Mouse (Mus musculus): ENCODE data around the gene Herc6. TPM values are rescaled to one million over a fixed set of nuclear protein-coding genes. Genes with fewer than 3 reads are reported as not detected.
"Not testable (repeated sequence)": the region's sequence is repeated elsewhere in the genome, so short reads cannot be mapped to it uniquely, and the experiment has no call there.

The Herc6 gene
- polyA plus RNA-seq, 1 experiment from 2014 or later, result 3.8 TPM

- Histone ChIP-seq H3K4me1 (no peaks in the 10 kb centered on the region), H3K27ac (no peak overlapping the region), H3K36me3 (no peaks in the 10 kb centered on the region), H3K4me2 (no peak overlapping the region), H3K9ac (no peak overlapping the region), H3K9me3 (replicated peaks) (no peaks in the 10 kb centered on the region), H3K27me3 (no peaks in the 10 kb centered on the region), H3K4me3 (replicated peaks) (no peak overlapping the region)
- 79% methylated on average over 1 of the region's 1 CpGs for WGBS
- ATAC-seq (replicated peaks; ENCODE audit: low FRiP score), result no peak
Measured at GRCm38 (mm10) chr6:57541737-57542335, 39.0 kb upstream of the Herc6 start.

- H3K4me1 ChIP-seq; H3K27me3 ChIP-seq; H3K9me3 ChIP-seq (replicated peaks); ATAC-seq (replicated peaks; ENCODE audit: low FRiP score); H3K4me2 ChIP-seq; H3K9ac ChIP-seq; H3K4me3 ChIP-seq (replicated peaks); H3K36me3 ChIP-seq; H3K27ac ChIP-seq: not testable (repeated sequence)
Measured at GRCm38 (mm10) chr6:57543591-57543990, 37.2 kb upstream of the Herc6 start.

GRCm38 (mm10) chr6:57544866-57545265 lies 35.9 kb upstream of the Herc6 start:
- Histone ChIP-seq H3K4me1 (no peaks in the 10 kb centered on the region), H3K27ac (no peak overlapping the region), H3K9ac (no peak overlapping the region), H3K4me2 (no peak overlapping the region), H3K36me3 (no peaks in the 10 kb centered on the region), H3K9me3 (replicated peaks) (no peaks in the 10 kb centered on the region), H3K27me3 (no peaks in the 10 kb centered on the region), H3K4me3 (replicated peaks) (no peak overlapping the region)
- 73% methylated on average over 2 of the region's 2 CpGs for WGBS
- ATAC-seq (replicated peaks; ENCODE audit: low FRiP score), result no peak; the same call in 1 of the 2 replicates

- 73% methylated on average over 3 of the region's 3 CpGs for WGBS
- Histone ChIP-seq H3K27ac (no peak overlapping the region), H3K9me3 (replicated peaks) (no peaks in the 10 kb centered on the region), H3K36me3 (no peaks in the 10 kb centered on the region), H3K9ac (no peak overlapping the region), H3K4me1 (no peaks in the 10 kb centered on the region), H3K4me2 (no peak overlapping the region), H3K4me3 (replicated peaks) (no peak overlapping the region), H3K27me3 (no peaks in the 10 kb centered on the region)
- ATAC-seq (replicated peaks; ENCODE audit: low FRiP score), result no peak
Measured at GRCm38 (mm10) chr6:57551211-57551796, 29.5 kb upstream of the Herc6 start.

GRCm38 (mm10) chr6:57557796-57558317 lies 22.9 kb upstream of the Herc6 start:
- H3K4me2 ChIP-seq, result no peak overlapping the region
- H3K9me3 ChIP-seq (replicated peaks), result no peaks in the 10 kb centered on the region
- no peak overlapping the region for H3K27ac ChIP-seq
- H3K27me3 ChIP-seq, result no peaks in the 10 kb centered on the region
- no peak for ATAC-seq (replicated peaks; ENCODE audit: low FRiP score)
- no peaks in the 10 kb centered on the region for H3K36me3 ChIP-seq
- H3K4me3 ChIP-seq (replicated peaks), result no peak overlapping the region
- H3K4me1 ChIP-seq, result no peaks in the 10 kb centered on the region
- no peak overlapping the region for H3K9ac ChIP-seq
- WGBS, result 72% methylated on average over 4 of the region's 4 CpGs

GRCm38 (mm10) chr6:57563454-57563853 lies 17.3 kb upstream of the Herc6 start:
- H3K27ac ChIP-seq, result no peak overlapping the region
- H3K27me3 ChIP-seq, result no peaks in the 10 kb centered on the region
- no peak overlapping the region for H3K4me2 ChIP-seq
- no peak overlapping the region for H3K4me3 ChIP-seq (replicated peaks)
- H3K9ac ChIP-seq, result no peak overlapping the region
- 96% methylated on average over 1 of the region's 1 CpGs for WGBS
- H3K36me3 ChIP-seq, result no peaks in the 10 kb centered on the region
- H3K9me3 ChIP-seq (replicated peaks), result no peaks in the 10 kb centered on the region
- no peaks in the 10 kb centered on the region for H3K4me1 ChIP-seq
- no peak for ATAC-seq (replicated peaks; ENCODE audit: low FRiP score)

- Histone ChIP-seq H3K27ac (no peak overlapping the region), H3K9me3 (replicated peaks) (no peaks in the 10 kb centered on the region), H3K27me3 (no peaks in the 10 kb centered on the region), H3K36me3 (no peaks in the 10 kb centered on the region), H3K4me1 (no peaks in the 10 kb centered on the region), H3K4me3 (replicated peaks) (no peak overlapping the region), H3K4me2 (no peak overlapping the region), H3K9ac (no peak overlapping the region)
- ATAC-seq (replicated peaks; ENCODE audit: low FRiP score), result no peak
- 92% methylated on average over 7 of the region's 7 CpGs for WGBS
Measured at GRCm38 (mm10) chr6:57565452-57565851, 15.3 kb upstream of the Herc6 start.

GRCm38 (mm10) chr6:57567630-57568029 lies 13.2 kb upstream of the Herc6 start:
- no peak overlapping the region for H3K4me3 ChIP-seq (replicated peaks)
- no peaks in the 10 kb centered on the region for H3K36me3 ChIP-seq
- no peaks in the 10 kb centered on the region for H3K4me1 ChIP-seq
- H3K9me3 ChIP-seq (replicated peaks), result no peaks in the 10 kb centered on the region
- no peak for ATAC-seq (replicated peaks; ENCODE audit: low FRiP score)
- no peak overlapping the region for H3K27ac ChIP-seq
- H3K9ac ChIP-seq, result no peak overlapping the region
- no peaks in the 10 kb centered on the region for H3K27me3 ChIP-seq
- no peak overlapping the region for H3K4me2 ChIP-seq
- WGBS, result 90% methylated on average over 2 of the region's 2 CpGs

GRCm38 (mm10) chr6:57570170-57570974 lies 10.4 kb upstream of the Herc6 start:
- Histone ChIP-seq H3K27me3 (no peaks in the 10 kb centered on the region), H3K9ac (no peak overlapping the region), H3K4me2 (no peak overlapping the region), H3K9me3 (replicated peaks) (no peaks in the 10 kb centered on the region), H3K36me3 (no peaks in the 10 kb centered on the region), H3K4me1 (no peaks in the 10 kb centered on the region), H3K4me3 (replicated peaks) (no peak overlapping the region), H3K27ac (no peak overlapping the region)
- ATAC-seq (replicated peaks; ENCODE audit: low FRiP score), result peak; percentile 66; the same call in 1 of the 2 replicates
- 15% methylated on average over 6 of the region's 6 CpGs for WGBS

GRCm38 (mm10) chr6:57571587-57571986 lies 9.2 kb upstream of the Herc6 start:
- Histone ChIP-seq H3K27ac (no peak overlapping the region), H3K36me3 (no peaks in the 10 kb centered on the region), H3K4me3 (replicated peaks) (no peak overlapping the region), H3K9me3 (replicated peaks) (no peaks in the 10 kb centered on the region), H3K27me3 (no peaks in the 10 kb centered on the region), H3K9ac (no peak overlapping the region), H3K4me2 (no peak overlapping the region), H3K4me1 (no peaks in the 10 kb centered on the region)
- no peak for ATAC-seq (replicated peaks; ENCODE audit: low FRiP score)

- ATAC-seq (replicated peaks; ENCODE audit: low FRiP score), result no peak
- peak overlapping the region; percentile 60 for H3K4me3 ChIP-seq (replicated peaks)
- H3K36me3 ChIP-seq, result no peaks in the 10 kb centered on the region
- H3K9ac ChIP-seq, result peak overlapping the region; percentile 65; the same call in 1 of the 2 replicates
- H3K9me3 ChIP-seq (replicated peaks), result no peaks in the 10 kb centered on the region
- H3K4me2 ChIP-seq, result peak overlapping the region; percentile 89
- H3K27ac ChIP-seq, result 0 out of 2 replicates have a peak overlapping the region, but pooled peaks have one; percentile 77
- no peaks in the 10 kb centered on the region for H3K27me3 ChIP-seq
- 0 out of 2 replicates have a peak, but pooled peaks cover 5% of the 10 kb centered on the region for H3K4me1 ChIP-seq
- WGBS, result 78% methylated on average over 12 of the region's 12 CpGs
Measured at GRCm38 (mm10) chr6:57581595-57581994, 795 bp downstream of the Herc6 start.

- no peak overlapping the region for H3K4me2 ChIP-seq
Measured at GRCm38 (mm10) chr6:57582356-57582755, 1.6 kb downstream of the Herc6 start.

More at GRCm38 (mm10) chr6:57582356-57582755, 1.6 kb downstream of the Herc6 start:
- no peak for ATAC-seq (replicated peaks; ENCODE audit: low FRiP score)
- H3K9me3 ChIP-seq (replicated peaks), result no peaks in the 10 kb centered on the region
- H3K27me3 ChIP-seq, result no peaks in the 10 kb centered on the region
- H3K36me3 ChIP-seq, result no peaks in the 10 kb centered on the region
- no peak overlapping the region for H3K4me3 ChIP-seq (replicated peaks)
- H3K4me1 ChIP-seq, result 0 out of 2 replicates have a peak, but pooled peaks cover 5% of the 10 kb centered on the region
- WGBS, result 79% methylated on average over 4 of the region's 4 CpGs
- H3K27ac ChIP-seq, result no peak overlapping the region
- no peak overlapping the region for H3K9ac ChIP-seq

All from kidney, embryonic 15.5 days (tissue).